Mouse (Mus musculus) liver, embryonic 11.5 days (tissue): ENCODE measurements around the gene Olfr1312. TPM values are rescaled to one million over a fixed set of nuclear protein-coding genes. Genes with fewer than 3 reads are reported as not detected.

Experiments used
- polyA plus RNA-seq: library from polyadenylated mRNA; unstranded; fragments of >200 nt; fragmentation: Nextera tagmentation; extraction: Ambion mirVana; gene quantifications from 2 replicates; pipeline ENCODE4 v1.2.1, GENCODE M21; 2014

Gene Olfr1312
- polyA plus RNA-seq, 1 experiment from 2014 or later: not detected

Other genes with a start within 250 kb of the Olfr1312 start
- not detected in 2 replicates for gene Olfr1303, start 229.9 kb downstream of the Olfr1312 start, polyA plus RNA-seq
- not detected in 2 replicates for gene Olfr1305, start 173.1 kb downstream of the Olfr1312 start, polyA plus RNA-seq
- not detected in 2 replicates for gene Olfr1306, start 134.0 kb downstream of the Olfr1312 start, polyA plus RNA-seq
- gene Olfr1307, start 100.8 kb downstream of the Olfr1312 start, polyA plus RNA-seq: not detected in 2 replicates
- gene Olfr1308, start 85.3 kb downstream of the Olfr1312 start, polyA plus RNA-seq: not detected in 2 replicates
- gene Olfr1309, start 60.0 kb downstream of the Olfr1312 start, polyA plus RNA-seq: not detected in 2 replicates
- gene Olfr1310, start 37.5 kb downstream of the Olfr1312 start, polyA plus RNA-seq: not detected in 2 replicates
- gene Olfr1311, start 25.8 kb downstream of the Olfr1312 start, polyA plus RNA-seq: not detected in 2 replicates
- gene Olfr1313, start 27.6 kb upstream of the Olfr1312 start, polyA plus RNA-seq: not detected in 2 replicates
- gene Olfr1314, start 46.5 kb upstream of the Olfr1312 start, polyA plus RNA-seq: not detected in 2 replicates
- not detected in 2 replicates for gene Olfr1315-ps1, start 65.2 kb upstream of the Olfr1312 start, polyA plus RNA-seq
- not detected in 2 replicates for gene Olfr1316, start 84.7 kb upstream of the Olfr1312 start, polyA plus RNA-seq
- gene Olfr1317, start 90.1 kb upstream of the Olfr1312 start, polyA plus RNA-seq: not detected in 2 replicates
- gene Olfr1318, start 104.0 kb upstream of the Olfr1312 start, polyA plus RNA-seq: 0.19 TPM in 1 of 2 replicates, not detected in the other
- 14.6 and 15.0 TPM in 2 replicates for gene Lpcat4, start 189.2 kb upstream of the Olfr1312 start, polyA plus RNA-seq
- not detected in 2 replicates for gene Nutm1, start 209.1 kb upstream of the Olfr1312 start, polyA plus RNA-seq
- 346 and 364 TPM in 2 replicates for gene Nop10, start 211.7 kb upstream of the Olfr1312 start, polyA plus RNA-seq
- 12.3 and 12.7 TPM in 2 replicates for gene Slc12a6, start 215.6 kb upstream of the Olfr1312 start, polyA plus RNA-seq
- gene Gm21985, start 216.1 kb upstream of the Olfr1312 start, polyA plus RNA-seq: not detected in 2 replicates